Mouse (Mus musculus): ENCODE measurements around the gene Gm9936.
"Not testable (repeated sequence)": the region's sequence is repeated elsewhere in the genome, so short reads cannot be mapped to it uniquely, and the experiment has no call there.

The Gm9936 gene

DNA sequence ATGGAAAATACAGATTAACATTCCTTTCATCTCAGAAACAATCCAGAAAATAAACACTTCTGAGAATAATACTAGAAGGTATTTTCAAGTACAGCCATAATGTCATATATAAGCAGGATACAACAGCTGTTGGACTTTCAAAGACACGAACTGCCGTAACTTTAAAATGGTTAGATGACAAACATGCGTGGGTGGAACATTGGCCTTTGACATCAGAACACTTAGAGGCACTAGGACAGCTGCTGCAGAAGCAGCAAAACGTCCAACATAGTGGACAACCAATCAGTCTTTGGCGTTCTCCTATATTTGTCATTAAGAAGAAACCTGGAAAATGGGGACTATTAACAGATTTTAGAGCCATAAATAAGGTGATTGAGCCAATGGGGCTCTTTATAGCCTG, 18.0 kb downstream of the Gm9936 start:
- not testable (repeated sequence) for DNase-seq (ENCODE audit: low read depth)

DNA sequence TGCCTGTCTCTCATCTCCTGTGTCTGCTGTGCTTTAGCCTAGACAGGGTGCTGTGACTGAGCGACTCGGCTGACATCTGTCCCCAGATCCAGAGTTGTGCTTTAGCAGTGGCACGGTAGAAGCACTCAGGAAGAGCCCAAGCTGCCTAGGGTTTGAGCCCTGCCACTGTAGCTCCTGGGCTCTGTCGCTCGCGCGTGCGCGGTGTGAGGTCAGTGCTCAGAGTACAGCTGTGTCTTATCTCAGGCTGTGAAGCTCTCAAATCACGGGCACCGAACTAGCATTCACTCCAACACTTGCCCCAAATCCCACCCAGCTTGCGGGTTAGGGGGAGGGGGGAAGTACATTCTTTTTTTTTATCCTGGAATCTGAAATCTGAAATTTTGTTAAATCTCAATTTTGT, 21.6 kb downstream of the Gm9936 start:
- no peak for DNase-seq (ENCODE audit: low read depth)

DNA sequence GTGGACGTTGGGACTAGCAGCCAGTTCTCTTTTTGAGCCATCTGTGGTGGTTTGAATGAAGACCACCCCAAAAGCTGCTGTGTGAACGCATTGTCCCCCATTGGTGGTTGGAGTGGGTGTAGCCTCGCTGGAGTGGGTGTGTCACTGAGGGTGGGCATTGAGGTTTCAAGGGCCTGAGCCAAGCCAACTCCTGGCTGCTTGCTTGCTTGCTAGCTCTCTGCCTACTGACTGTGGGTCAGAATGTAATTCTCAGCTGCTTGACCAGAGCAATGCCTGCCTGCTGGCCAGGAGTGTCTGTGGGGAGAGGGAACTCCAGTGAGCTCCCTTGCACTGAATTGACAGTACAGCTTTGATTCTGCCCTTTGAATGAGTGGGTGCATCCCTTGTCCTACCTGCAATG, 28.7 kb downstream of the Gm9936 start:
- no peak for DNase-seq (ENCODE audit: low read depth)

DNA sequence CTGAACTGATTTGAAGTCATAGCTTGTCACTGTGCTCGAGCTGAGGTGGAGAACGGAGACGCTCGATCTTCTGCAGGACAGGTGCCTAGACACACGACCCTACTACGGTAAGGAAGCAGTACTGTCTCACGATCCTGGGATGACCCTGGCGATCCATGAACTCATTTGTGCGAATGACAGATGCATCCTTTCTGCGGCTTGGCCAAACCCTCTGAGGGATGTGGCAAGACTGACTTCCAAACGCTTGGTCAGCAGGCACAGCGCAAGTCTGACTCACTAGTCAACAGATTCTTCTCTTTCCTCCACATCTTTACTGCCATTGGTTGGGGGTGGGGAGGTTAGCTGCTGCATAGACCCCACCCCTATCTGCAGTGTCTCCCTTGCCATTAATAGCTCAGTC, 31.1 kb downstream of the Gm9936 start:
- peak; percentile 74 for DNase-seq (ENCODE audit: low read depth)

DNA sequence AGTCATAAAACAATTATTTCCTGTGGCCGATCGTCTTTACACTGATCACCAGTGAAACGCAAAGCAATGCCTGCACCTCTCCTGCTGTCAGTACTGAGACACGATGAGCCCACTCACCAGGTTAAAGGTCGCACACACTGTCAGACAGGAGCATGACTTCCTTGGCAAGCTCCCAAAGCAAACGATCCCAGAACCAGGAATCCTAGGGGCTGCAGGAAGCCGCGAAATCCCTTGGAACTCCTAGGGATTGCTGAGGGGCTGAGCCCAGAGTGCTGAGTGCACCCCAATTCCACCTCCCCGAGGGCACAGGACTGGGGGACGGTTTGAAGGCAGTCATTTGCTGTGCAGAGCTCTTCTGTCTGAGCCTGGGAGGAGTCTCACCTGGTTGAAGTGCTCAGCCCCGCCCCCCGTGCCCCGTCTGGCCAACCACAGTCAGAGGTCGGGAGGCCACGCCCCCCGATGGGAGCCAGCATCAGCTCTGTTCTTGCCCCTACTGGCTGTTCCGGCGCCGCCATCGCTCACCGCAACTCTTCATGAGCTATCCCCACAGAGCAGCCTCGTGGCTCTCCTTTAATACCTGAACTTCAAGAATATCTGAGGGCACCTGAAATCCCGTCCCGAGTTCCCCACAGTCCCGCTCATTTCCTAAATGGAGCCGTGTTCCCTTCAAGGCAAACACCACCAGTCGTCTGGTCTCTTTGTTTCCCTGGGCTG, 32.3 kb downstream of the Gm9936 start:
- no peak for DNase-seq (ENCODE audit: low read depth)

DNA sequence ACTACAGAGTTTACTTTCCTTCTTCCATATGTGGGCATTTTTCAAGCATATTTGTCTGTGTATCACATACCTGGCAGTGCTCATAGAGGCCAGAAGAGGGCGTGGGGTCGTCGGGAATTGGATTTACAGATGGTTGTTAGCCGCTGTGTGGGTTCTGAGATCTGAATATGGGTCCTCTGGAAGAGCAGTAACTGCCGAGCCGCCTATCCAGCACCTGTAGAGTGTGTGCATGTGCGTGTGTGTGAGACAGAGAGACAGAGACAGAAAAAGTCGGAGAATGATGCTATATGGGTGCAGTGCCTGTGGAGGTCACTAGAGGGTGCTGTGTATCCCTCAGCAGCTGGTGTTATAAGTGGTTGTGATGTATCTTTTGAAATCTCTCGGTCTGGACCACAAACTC, 34.3 kb downstream of the Gm9936 start:
- DNase-seq (ENCODE audit: low read depth): peak; percentile 62

DNA sequence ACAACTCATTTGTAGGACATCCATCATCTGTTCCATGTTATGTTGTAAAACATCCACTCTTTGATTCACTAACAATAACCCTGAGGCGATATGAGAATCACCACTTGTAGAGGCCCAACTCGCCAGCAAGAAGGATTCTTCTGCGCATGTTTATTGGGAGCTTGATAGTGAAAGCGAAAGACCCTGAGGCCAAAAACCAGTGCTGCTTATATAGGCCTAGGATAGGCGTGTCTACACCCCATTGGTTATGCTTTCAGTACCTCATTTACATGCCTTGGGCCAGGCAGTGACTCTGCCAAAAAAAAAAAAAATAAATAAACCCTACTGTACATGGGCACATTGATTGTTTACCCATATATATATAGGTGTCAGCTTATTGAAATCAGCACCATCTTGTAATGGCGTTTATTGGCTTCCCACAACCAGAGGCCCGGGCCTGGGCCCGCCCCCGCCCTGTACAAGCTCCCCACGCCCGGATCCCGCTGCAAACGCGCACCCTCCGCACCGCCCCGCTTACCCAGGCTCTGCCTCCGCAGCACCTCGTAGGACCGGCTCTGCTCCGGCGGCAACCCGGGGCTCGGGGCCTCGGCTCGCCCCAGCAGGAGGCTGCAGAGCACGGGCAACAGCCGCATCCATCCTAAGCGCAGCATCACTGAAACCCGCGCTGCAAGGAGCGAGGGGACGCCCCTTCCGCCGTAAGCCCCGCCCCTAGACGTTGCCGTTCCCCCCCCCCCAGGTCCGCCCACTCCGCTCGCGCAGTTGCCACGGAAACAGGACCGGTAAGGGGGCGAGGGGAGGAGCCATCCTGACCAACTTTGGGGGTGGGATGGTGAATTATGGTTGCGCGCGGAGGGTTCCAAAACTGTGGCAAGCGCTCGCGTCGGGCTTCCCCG, 35.4 kb downstream of the Gm9936 start, which contains the start of gene 1500011B03Rik:
1500011B03Rik (minus strand) TSS at position 673 of the 893 bp plus-strand sequence.
- no peak for DNase-seq (ENCODE audit: low read depth)

DNA sequence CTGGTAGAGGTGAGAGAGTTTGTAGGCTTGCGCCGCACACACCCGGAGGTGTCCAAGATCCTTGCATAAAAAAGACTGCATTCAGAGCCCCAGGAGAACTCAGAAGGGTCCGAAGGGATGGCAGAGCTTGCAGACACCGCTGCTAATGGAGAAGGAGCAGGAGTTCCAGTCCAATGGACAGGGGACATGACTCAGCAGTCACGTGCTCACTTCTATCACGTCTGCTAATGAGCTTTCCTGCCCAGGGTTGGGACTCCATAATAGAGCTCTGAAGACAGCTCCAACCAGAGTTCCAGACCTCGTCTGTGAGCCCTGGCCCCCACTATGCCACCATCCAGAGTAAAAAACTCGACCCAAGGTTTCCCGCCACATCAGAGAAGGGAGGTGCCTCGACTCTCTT, 40.4 kb downstream of the Gm9936 start:
- no peak for DNase-seq (ENCODE audit: low read depth)

DNA sequence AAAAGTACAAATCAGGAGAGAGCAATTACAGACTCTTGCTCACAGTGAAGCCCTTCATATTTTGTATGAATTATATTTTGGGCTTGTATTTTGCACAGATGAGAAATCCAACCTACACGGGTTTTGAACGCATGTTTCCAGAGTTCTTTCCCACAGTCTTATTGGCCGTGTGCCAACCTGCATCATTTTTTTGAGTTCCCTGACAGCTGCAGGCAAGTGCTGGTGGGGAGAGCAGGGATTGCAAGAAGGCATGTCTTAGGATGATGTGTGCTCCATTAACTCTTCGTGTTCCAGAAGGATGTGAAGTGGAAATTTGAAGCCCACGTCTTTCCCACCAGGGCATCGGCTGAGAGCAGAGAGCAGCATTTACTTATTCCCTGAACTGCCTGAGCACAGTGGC, 41.9 kb downstream of the Gm9936 start:
- DNase-seq (ENCODE audit: low read depth): peak; percentile 34

DNA sequence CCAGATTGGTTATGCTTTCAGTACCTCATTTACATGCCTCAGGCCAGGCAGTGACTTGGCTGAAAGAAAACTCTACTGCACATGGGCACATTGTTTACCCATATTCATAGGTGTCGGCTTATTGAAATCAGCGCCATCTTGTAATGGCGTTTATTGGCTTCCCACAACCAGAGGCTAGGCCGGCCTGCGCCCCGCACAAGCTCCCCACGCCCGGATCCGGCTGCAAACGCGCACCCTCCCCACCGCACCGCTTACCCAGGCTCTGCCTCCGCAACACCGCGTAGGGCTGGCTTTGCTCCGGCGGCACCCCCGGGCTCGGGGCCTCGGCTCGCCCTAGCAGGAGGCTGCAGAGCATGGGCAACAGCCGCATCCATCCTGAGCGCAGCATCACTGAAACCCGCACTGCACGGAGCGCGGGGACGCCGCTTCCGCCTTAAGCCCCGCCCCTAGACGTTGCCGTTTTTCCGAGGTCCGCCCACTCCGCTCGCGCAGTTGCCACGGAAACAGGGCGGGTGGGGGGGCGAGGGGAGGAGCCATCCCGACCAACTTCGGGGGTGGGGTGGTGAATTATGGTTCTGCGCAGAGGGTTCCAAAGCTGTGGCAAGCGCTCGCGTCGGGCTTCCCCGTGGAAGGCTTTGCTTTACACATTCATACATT, 44.8 kb downstream of the Gm9936 start:
- peak; percentile 77 for DNase-seq (ENCODE audit: low read depth)

DNA sequence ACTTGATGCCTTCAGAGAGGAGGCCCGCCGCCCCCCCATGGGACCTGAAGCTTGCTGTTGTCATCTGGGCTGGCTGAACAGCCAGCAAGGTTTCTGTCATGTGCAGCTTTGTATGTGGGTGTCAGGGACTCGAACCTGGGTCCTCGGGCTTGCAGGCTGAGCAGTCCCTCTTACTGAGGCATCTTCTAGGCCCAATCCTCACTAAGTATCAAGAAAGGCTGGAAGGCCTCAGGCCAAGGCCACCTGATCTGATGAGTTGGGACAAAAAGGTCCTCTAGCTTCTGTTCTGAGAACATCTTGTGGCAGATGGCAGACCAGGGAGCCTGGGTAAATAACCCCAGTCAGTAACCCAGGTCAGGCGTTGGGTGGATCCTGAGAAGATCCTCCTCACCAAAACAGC, 48.7 kb downstream of the Gm9936 start:
- DNase-seq (ENCODE audit: low read depth): no peak

DNA sequence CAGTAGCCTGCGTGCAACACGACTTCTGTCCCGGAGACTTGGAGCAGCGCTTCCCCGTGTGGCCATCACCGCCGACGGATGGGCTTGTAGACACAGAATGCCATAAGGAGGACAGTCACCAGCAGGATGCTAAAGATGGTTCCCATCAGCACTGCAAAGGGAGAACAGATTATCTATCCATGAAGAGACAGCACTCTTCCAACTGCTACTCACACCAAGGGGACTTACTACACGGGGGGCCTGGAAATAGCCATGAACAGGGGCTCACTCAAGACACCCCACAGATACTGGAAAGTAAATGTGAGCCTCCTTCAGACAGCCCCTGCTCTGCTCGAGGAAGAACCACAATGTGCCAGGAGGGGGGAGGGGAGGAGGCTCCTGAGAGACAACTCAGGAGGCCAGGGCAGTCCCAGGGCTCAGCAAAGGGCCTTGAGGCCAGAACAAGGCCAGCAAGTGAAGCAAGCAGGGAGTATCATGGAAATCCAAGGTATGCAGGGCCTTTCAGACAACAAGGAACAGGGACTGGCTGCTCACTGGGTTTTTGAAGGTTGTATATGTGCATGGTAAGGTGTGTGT, 49.2 kb downstream of the Gm9936 start:
- DNase-seq (ENCODE audit: low read depth): no peak

DNA sequence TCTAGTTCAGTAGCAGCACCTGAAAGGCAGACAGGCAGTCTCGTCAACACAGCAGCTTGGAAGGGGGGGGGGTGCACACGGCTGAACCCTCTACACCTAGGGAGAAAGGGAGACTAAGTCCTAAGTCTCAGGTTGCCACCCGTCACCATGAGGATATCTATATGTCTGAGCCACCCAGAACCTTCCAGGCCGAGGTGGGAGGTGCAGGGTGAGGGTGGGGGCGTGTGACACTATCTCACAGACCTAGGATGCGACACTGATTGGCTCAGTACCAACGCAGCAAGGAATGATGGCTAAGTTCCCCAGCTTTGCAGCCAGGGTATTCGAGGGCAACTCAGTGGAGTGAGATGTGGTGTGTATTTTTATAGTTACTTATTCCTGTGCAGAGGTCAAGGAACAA, 50.1 kb downstream of the Gm9936 start:
- no peak for DNase-seq (ENCODE audit: low read depth)

DNA sequence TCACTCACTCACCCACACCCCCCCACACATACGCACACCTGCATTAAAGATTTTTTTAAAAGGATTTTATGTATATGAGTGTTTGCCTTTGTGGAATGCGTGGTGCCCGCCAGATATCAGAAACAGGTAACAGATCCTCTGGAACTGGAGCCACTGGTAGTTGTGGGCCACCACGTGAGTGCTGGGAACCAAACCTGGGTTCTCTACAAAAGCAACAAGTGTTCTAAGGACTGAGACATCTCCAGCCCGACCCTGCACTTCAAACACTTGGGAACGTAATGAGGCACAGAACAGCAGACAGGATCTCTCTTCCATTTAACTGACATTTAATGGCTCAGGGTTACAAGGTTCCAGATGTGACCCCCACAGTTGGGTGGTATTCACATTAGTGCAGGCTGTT, 50.6 kb downstream of the Gm9936 start:
- no peak for DNase-seq (ENCODE audit: low read depth)

DNA sequence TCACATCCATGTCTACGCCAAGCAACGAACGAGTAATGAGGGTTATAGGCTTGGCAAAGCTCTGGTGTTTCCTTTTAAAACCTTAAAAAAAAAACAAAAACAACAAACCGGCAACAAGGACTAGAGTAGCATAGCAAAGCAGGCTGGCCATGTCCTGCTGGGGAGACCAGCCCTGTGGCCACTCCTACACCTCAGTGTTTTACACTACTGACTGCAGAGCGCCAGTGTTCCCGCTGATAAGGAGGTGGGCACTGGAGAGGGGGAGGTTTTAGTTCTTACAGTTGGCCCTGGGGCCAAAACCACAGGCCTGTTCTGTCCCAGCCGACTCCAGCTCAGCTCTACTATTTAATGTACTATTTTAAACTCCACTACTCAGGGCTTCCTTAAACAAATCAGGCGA, 51.0 kb downstream of the Gm9936 start:
- DNase-seq (ENCODE audit: low read depth): peak; percentile 44

DNA sequence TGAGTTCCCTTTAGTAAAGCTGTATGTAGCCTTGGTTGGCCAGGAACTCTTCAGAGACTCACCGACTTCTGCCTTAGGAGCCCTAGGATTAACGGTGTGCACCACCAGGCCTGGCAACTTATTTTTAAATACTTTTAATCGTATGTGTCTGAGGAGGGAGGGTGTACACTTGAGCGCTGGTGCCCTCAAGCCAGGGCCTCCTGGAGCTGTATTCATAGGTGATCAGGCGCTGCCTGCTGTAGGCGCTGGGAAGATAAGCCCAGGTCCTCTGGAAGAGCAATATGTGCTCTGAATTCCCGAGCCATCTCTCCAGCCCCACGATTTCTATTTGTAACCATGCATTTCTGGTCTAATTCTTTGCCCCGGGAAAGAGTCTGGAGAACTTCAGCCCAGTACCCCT, 51.4 kb downstream of the Gm9936 start:
- no peak for DNase-seq (ENCODE audit: low read depth)

DNA sequence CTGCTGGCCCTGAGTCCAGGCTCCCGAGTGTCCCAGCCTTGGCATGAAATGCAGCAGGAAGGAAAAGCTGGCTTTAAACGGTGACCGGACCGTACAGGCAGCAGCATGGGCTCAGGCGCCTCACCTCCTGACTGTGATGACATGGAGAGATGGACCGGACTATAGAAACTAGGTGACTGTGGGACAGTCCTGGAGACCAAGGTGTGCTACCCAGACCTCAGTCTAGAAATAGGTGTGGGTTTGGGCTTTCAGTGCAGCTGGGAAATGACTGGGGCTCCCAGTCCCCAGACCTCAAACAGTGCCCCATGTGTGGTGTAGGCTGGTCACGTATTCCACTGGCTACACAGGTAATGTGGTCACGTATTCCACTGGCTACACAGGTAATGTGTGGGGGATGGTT, 51.8 kb downstream of the Gm9936 start:
- no peak for DNase-seq (ENCODE audit: low read depth)

Measured in NIH3T3 (cell line).